Mouse (Mus musculus): ENCODE data around the gene Crisp2. TPM values are rescaled to one million over a fixed set of nuclear protein-coding genes. Genes with fewer than 3 reads are reported as not detected.

The Crisp2 gene
- total and polyA plus RNA-seq, 2 experiments from 2014 or later: not detected

DNA sequence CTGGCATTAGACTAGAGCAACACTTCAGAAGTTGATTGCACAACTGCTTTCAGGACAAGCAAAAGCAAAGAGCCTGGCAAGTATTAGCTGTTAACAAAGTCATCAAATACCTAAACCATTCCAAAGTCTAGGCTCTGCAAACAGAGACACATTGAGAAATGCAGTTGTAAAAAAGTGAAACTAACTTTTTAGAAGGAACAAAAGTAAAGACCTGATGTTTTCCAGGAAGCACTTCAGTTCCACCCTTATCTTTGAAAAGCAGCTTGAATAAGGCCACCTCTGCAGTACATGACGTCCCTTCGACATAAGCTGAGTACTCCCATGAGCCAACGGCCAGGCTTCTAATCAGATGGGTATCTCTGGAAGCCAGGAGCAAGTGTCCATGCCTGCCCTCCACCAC, 253 bp downstream of the Crisp2 start:
- TF ChIP-seq CTCF (IDR thresholded peaks at IDR 0.05; ENCODE audit: low read depth) (no peak), EP300 (IDR thresholded peaks at IDR 0.05; ENCODE audit: low read depth) (no peak)
- Histone ChIP-seq H3K9me3 (replicated peaks; ENCODE audit: control insufficient read depth, low read length) (no peaks in the 10 kb centered on the region), H3K9ac (replicated peaks; ENCODE audit: low read depth, low read length) (no peak overlapping the region), H3K4me3 (ENCODE audit: low read depth, low read length) (no peak overlapping the region), H3K4me2 (ENCODE audit: low read depth, low read length) (no peak overlapping the region), H3K36me3 (replicated peaks; ENCODE audit: control insufficient read depth, insufficient read depth, low read length) (no peaks in the 10 kb centered on the region), H3K27me3 (ENCODE audit: control insufficient read depth, insufficient read depth, low read length) (no peaks in the 10 kb centered on the region), H3K27ac (ENCODE audit: low read depth) (no peak overlapping the region), H3K4me1 (ENCODE audit: control insufficient read depth, insufficient read depth) (no peaks in the 10 kb centered on the region)
- ATAC-seq (ENCODE audit: insufficient read depth, low read depth) (no peak), DNase-seq (ENCODE audit: low spot score) (no peak)
- 12% methylated on average over 3 of the region's 3 CpGs for WGBS

DNA sequence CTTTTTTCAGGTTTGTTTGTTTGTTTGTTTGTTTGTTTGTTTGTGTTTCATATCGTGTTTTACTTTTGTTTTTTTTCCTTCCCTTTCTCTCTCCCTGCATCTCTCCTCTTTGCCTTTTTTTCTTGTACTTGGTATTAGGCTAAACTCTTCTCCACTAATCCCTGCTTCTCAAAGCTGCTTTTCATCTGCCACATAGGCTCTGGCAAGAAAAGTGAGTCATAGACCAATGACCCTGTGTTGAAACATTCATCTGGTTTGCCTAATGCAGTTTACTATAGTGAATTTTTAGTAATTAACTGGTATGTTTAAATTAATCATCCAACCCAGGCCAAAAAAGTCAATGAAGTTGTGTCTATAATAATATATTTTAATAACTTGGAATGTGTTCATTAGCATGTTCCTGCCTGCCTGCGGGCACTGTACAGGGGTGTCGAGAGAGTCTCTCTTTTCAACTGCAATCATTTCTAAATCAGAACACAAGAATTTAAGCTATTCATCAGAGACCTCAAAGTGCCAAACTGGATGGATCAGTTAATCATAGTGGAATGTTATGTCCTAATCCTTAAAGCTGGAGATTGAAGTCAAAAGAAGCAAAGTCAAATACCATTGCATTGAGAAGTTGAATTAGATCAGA, 4.0 kb downstream of the Crisp2 start:
- H3K9me3 ChIP-seq (replicated peaks; ENCODE audit: control insufficient read depth, low read length): no peaks in the 10 kb centered on the region
- DNase-seq (ENCODE audit: low spot score) (no peak), ATAC-seq (ENCODE audit: insufficient read depth, low read depth) (no peak)
- no peaks in the 10 kb centered on the region for H3K4me1 ChIP-seq (ENCODE audit: control insufficient read depth, insufficient read depth)
- H3K27me3 ChIP-seq (ENCODE audit: control insufficient read depth, insufficient read depth, low read length): no peaks in the 10 kb centered on the region
- no peaks in the 10 kb centered on the region for H3K36me3 ChIP-seq (replicated peaks; ENCODE audit: control insufficient read depth, insufficient read depth, low read length)
- H3K27ac ChIP-seq (ENCODE audit: low read depth): no peak overlapping the region
- no peak overlapping the region for H3K9ac ChIP-seq (replicated peaks; ENCODE audit: low read depth, low read length)
- H3K4me3 ChIP-seq (ENCODE audit: low read depth, low read length): no peak overlapping the region
- H3K4me2 ChIP-seq (ENCODE audit: low read depth, low read length): no peak overlapping the region
- WGBS: 70% methylated on average over 3 of the region's 3 CpGs
- TF ChIP-seq EP300 (IDR thresholded peaks at IDR 0.05; ENCODE audit: low read depth): no peak
- no peak for TF ChIP-seq CTCF (IDR thresholded peaks at IDR 0.05; ENCODE audit: low read depth)

DNA sequence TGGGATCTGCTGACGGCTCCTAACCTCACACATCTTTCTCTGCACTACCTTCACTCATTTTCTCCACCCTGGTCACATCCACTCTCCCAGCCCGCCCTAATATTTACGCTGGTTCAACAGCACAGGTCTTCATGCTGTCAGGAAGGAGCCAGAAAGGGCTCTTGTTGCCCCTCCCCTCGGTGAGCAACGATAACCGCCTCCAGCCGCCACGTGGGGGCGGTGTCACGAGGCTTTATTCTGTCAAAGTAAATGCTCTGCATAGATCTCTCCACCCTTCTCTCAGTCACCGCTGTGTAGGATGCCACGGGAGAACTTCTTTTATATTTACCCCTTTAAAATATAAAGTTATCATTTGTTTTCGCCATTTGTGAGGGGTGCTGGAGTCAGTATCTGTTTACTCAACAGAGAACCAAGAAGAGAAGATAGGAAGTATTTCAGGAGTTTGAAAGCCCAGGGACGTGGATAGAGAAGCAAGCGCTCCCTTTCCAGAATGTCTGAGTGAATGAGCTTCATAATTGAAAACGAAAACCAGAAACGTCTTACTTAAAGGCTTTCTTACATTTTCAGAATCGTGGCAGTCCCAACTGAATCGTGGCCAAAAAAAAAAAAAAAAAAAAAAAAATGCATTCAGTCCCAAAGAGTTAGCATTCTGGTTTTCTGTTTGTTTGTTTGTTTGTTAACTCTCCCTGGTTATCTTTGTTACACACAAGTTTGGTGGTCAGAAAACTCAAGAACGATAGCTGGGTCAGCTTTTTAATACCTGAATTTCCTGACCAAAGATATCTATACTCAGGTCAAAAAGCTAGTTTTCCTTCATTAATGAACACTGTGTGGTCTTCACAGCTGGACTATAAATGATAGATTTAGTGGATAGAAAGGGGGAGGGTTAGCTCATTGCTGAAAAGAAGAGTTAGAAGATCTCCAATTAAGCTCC, 12.6 kb downstream of the Crisp2 start:
- no peak for ATAC-seq (ENCODE audit: insufficient read depth, low read depth)
- Histone ChIP-seq H3K36me3 (replicated peaks; ENCODE audit: control insufficient read depth, insufficient read depth, low read length) (no peaks in the 10 kb centered on the region), H3K27me3 (ENCODE audit: control insufficient read depth, insufficient read depth, low read length) (no peaks in the 10 kb centered on the region), H3K9me3 (replicated peaks; ENCODE audit: control insufficient read depth, low read length) (no peaks in the 10 kb centered on the region), H3K9ac (replicated peaks; ENCODE audit: low read depth, low read length) (no peak overlapping the region), H3K27ac (ENCODE audit: low read depth) (no peak overlapping the region), H3K4me2 (ENCODE audit: low read depth, low read length) (no peak overlapping the region), H3K4me3 (ENCODE audit: low read depth, low read length) (no peak overlapping the region), H3K4me1 (ENCODE audit: control insufficient read depth, insufficient read depth) (no peaks in the 10 kb centered on the region)
- DNase-seq (ENCODE audit: low spot score): no peak
- no peak for TF ChIP-seq EP300 (IDR thresholded peaks at IDR 0.05; ENCODE audit: low read depth)
- no peak for TF ChIP-seq CTCF (IDR thresholded peaks at IDR 0.05; ENCODE audit: low read depth)
- WGBS: 46% methylated on average over 20 of the region's 20 CpGs

DNA sequence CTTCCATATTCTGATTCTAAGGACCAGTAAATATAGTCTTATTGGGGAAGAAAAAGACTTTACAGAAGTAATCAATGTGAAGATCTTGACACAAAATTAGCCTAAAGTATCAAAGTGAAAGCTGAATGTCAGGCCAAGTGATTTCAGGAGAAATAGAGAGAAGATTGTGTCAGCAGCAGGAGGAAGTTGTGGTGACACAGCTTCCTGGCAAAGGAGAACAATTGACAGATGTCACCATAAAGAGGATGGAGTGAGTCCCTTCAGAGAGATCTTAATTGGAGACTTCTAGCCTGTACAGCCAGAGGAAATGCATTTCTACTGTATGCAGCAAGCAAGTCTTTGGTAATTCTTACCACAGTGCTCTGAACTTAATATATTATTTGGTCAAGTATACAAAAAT, 16.9 kb downstream of the Crisp2 start:
- ATAC-seq (ENCODE audit: insufficient read depth, low read depth): no peak

DNA sequence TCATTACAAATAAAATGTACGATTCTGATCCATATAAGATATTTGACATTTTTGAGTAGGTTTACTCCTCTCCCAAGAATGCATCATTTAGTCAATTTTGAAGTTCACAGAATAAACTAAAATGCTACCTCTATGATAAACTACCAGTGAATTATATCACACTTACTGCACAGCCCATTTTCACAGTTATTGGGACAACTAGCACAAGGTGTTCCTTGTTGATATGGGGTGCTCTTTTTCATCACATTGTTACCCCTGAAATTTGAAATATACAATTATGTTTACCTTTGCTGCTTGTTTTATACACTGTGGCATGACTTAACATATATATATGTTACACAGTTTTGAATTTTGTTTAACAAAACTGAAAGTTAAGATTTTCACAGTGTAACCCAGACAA, 39.7 kb downstream of the Crisp2 start:
- DNase-seq (ENCODE audit: low spot score) (no peak), ATAC-seq (ENCODE audit: insufficient read depth, low read depth) (no peak)
- no peaks in the 10 kb centered on the region for H3K36me3 ChIP-seq (replicated peaks; ENCODE audit: control insufficient read depth, insufficient read depth, low read length)
- H3K4me2 ChIP-seq (ENCODE audit: low read depth, low read length): no peak overlapping the region
- WGBS: 50% methylated on average over 1 of the region's 1 CpGs
- H3K27me3 ChIP-seq (ENCODE audit: control insufficient read depth, insufficient read depth, low read length): no peaks in the 10 kb centered on the region
- no peak overlapping the region for H3K27ac ChIP-seq (ENCODE audit: low read depth)
- H3K9me3 ChIP-seq (replicated peaks; ENCODE audit: control insufficient read depth, low read length): no peaks in the 10 kb centered on the region
- H3K4me3 ChIP-seq (ENCODE audit: low read depth, low read length): no peak overlapping the region
- H3K9ac ChIP-seq (replicated peaks; ENCODE audit: low read depth, low read length): no peak overlapping the region
- no peak for TF ChIP-seq EP300 (IDR thresholded peaks at IDR 0.05; ENCODE audit: low read depth)
- TF ChIP-seq CTCF (IDR thresholded peaks at IDR 0.05; ENCODE audit: low read depth): no peak
- H3K4me1 ChIP-seq (ENCODE audit: control insufficient read depth, insufficient read depth): no peaks in the 10 kb centered on the region

More for the DNA sequence above, 16.9 kb downstream of the Crisp2 start:
- Histone ChIP-seq H3K4me2 (ENCODE audit: low read depth, low read length) (no peak overlapping the region), H3K9ac (replicated peaks; ENCODE audit: low read depth, low read length) (no peak overlapping the region), H3K27me3 (ENCODE audit: control insufficient read depth, insufficient read depth, low read length) (no peaks in the 10 kb centered on the region), H3K27ac (ENCODE audit: low read depth) (no peak overlapping the region), H3K36me3 (replicated peaks; ENCODE audit: control insufficient read depth, insufficient read depth, low read length) (no peaks in the 10 kb centered on the region), H3K4me1 (ENCODE audit: control insufficient read depth, insufficient read depth) (no peaks in the 10 kb centered on the region), H3K9me3 (replicated peaks; ENCODE audit: control insufficient read depth, low read length) (no peaks in the 10 kb centered on the region), H3K4me3 (ENCODE audit: low read depth, low read length) (no peak overlapping the region)
- TF ChIP-seq CTCF (IDR thresholded peaks at IDR 0.05; ENCODE audit: low read depth) (no peak), EP300 (IDR thresholded peaks at IDR 0.05; ENCODE audit: low read depth) (no peak)
- DNase-seq (ENCODE audit: low spot score): no peak
